Mouse (Mus musculus) frontal cortex, postnatal 25 days (tissue): Measurements from ENCODE around the gene Sigirr.

Experiments used
- DNase-seq, 2 experiments: peaks; one replicate each; pipeline ENCODE4 v3.0.0; 2022; ENCODE audit warnings: low spot score in 2 of 2

Sigirr gene

GRCm38 (mm10) chr7:141099911-141100691, at the start of gene Sigirr:
Sigirr (minus strand) TSS chr7:141100572.
- no peak for DNase-seq

DNA sequence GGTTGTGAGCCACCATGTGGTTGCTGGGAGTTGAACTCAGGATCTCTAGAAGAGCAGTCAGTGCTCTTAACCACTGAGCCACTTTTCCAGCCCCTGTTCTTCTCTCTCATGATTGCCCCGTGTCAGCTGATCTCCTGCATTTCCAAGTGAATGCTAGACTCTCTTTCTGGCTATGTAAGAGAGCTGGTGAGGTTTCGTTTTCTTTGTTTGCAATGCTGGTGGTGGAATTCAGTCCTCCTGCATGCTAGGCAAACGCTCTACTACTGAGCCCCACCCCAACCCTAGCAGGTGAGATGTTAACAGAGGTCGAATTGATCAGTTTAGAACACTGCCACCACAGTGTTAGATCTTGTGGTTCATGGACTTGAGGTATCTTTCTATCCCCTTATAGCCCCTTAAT, 48.3 kb upstream of the Sigirr start:
- DNase-seq: no peak

DNA sequence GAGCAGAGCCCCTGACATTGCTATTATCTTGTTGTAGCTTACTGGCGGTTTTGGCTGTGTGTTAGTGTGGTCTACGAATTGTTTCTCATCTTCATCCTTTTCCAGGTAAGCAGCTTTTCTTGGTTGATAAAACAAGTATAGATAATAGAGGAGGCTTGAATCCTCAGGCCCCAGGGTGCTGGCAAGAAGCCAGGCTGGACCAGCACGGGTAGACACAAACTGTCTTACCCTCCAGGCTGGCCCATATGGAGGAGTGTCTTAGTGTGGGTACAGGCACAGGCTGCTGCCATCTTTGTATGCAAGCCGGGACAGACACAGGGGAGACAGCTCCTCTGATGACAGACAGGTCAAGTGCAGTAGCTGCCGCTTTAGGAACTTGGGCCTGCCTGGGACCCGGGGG, 46.7 kb upstream of the Sigirr start:
- no peak for DNase-seq

GRCm38 (mm10) chr7:141146043-141146595, 45.7 kb upstream of the Sigirr start:
- no peak for DNase-seq

DNA sequence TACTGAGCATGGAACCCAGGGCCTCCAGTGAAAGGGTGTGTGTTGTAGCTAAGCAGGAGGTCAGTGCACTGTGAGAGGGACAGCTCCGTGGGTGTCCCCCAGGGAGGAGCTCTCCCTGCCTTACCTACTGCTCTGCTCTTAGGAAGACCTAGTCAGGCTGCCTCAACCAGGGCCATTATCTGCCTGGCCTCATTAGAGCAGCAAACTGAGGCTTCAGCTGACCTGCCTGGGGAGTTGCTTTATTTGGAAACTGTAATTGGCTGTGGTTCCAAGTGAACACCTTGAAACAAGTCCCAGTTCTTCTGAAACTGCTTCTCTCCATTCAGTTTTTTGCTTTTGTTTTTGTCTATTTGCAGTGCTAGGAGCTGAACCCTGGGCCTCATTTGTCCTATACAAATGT, 45.0 kb upstream of the Sigirr start:
- no peak for DNase-seq

DNA sequence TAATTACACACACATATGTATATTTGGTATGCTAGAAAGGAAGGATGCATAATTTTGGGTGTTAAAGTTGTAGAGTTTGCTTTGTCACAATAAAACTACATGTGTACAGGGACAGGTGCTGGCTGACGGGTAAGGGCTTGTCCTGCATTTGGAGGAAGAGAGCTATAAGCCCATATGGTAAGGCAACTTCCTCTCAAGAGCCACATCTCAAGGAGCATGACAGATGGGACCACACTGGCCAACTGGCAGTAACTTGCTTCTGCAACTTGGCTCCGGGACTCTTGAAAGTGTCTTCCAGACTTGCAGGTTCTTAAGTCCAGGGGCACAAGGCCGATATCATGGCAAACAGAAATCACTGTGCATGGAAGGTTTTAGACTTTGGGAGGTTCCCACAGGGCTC, 44.3 kb upstream of the Sigirr start:
- no peak for DNase-seq

DNA sequence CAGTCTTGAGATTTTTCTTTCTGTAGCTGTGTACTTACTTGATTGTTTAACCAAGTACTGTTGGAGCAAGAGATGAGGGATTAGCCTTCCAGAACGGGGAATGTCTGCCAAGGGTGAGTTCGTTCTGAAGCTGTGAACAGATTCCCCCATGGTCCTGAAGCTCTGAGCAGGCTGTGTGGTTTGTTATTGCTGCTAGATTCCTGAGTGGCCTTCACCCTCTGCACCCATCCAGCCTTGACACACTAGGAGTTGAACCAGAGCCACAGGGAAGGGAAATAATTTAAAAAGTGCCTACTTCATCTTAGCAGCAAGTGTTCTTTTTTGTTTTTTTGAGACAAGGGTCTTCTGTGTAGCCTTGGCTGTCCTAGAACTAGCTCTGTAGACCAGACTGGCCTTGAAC, 43.5 kb upstream of the Sigirr start:
- DNase-seq: no peak

- no peak for DNase-seq
Observed at GRCm38 (mm10) chr7:141143112-141143511, 42.7 kb upstream of the Sigirr start.

- no peak for DNase-seq
Observed at GRCm38 (mm10) chr7:141141326-141141725, 41.0 kb upstream of the Sigirr start.

DNA sequence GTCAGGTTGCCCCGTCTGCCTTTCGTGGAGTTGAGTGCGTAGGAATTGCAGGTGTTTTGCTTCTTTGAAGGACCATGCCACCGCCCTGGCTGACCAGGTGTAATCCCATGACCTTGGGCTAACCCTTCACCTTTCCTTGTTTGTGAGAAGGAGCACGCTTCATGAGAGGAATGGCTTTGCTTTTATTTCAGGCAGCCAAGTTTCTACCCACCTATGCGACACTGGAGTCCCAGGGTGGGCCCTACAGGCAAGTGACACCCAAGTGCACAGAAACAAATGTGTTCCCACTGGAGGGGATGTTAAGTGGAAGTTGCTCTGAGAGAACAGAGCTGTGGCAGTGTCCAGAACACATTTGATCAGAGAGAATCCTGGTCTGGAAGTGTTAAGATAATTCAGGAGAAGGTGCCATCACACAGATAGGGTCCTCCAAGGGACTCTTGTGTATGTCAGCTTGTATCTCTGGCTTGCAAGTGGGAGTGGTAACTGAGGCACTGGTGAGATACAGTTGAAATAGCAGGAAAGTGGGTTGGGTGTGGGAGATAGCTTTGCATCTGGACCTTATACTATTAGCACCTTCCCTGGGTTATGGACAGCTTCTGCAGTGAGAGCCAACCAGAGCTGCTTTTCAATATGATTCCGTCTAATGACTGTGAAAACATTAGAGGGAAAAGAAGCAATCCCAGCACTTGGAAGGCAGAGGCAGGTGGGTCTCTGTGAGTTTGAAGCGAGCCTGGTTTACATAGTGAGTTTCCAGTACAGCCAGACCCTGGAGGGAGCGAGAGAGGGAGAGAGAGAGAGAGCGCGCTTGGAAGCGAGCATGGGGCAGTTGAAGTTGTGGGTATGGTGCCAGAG, 31.8 kb upstream of the Sigirr start:
- no peak for DNase-seq

- peak; percentile 80 for DNase-seq
Observed at GRCm38 (mm10) chr7:141131024-141131820, 30.9 kb upstream of the Sigirr start.

DNA sequence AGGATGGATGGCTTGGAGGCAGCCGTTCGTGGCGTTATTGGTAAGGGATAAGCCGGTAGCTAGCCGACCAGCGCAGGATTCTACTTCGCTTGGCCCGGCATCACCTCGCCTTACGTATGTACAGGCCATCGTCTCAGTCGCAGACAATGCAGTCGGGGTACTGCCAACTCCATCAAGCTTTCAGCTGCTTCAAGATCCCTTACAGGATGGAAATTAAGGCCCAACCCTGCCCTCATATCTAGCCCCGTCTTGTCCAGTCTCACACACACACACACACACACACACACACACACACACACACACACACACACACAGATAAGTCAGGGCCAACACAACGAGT, 23.1 kb upstream of the Sigirr start:
- no peak for DNase-seq

- peak; percentile 53 to 75 for DNase-seq
Observed at GRCm38 (mm10) chr7:141122689-141123516, 22.5 kb upstream of the Sigirr start.

- no peak for DNase-seq
Observed at GRCm38 (mm10) chr7:141122245-141122644, 21.9 kb upstream of the Sigirr start, which contains the start of gene Ptdss2. Ptdss2 (plus strand) TSS chr7:141122382.

DNA sequence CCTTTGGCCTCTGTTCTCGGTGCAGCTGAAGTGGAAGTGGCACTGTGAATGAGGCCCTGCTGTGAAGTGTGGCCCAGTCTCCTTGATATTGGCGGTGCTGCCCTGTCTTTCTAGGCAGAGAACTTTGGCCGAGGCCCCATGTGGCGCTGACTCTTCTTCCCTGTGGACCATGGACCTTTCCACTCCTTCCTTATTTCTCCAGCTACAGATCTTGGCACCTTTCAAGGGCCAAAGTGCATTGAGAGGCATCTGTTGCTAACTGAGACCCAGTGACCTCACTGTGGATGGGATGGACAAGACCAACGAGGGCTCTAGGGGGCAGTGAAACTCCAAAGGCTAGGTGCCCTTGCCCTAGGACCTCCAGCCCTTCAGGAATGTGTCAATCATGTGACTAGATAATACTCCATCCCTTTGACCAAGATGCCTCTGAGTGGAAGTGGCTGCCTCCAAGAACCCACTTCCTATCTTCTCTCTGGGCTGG, 20.7 kb upstream of the Sigirr start:
- no peak for DNase-seq

GRCm38 (mm10) chr7:141120605-141121004, 20.2 kb upstream of the Sigirr start:
- DNase-seq: no peak

DNA sequence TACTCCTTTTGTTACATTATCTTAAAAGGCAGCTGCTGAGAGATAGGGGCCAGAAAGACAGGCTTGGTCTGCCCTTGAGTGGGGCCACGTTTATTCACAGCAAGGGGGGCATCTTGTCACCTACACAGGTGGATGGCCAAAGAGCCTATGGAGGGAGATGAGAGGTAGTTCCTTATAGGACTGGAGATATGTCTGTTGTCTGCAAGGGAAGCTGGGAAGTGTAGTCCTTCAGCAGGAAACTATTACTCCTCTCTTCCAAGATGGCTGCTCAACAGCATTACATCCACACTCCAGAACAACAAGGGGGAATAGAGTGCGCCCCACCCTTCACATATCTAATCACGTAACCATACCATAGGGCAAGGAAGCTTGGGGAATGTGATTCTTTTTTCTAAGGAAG, 19.1 kb upstream of the Sigirr start:
- DNase-seq: no peak

DNA sequence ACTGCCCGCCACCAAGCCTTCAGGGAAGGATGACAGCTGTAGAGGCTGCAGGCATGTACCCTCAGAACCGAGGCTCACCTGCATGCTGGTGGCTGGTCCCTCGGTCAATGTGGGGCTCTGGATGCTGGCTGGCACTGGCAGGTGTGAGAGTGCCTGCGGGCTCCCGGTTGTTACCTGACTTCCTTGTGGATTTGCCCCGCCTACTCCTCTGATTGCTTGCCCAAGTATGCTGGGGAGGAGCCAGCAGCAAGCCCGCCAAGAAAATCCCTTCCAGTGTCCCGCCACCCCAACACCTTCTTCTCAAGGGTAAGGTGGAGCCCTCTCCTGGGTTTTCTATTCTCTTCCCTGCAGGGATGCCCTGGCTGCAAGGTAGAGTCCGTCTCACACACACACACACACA, 17.3 kb upstream of the Sigirr start, which contains the start of gene Ano9:
Gene Ano9 (minus strand): TSS at position 171 of the 400 bp plus-strand sequence.
- no peak for DNase-seq

- no peak for DNase-seq
Observed at GRCm38 (mm10) chr7:141115874-141116273, 15.5 kb upstream of the Sigirr start.

DNA sequence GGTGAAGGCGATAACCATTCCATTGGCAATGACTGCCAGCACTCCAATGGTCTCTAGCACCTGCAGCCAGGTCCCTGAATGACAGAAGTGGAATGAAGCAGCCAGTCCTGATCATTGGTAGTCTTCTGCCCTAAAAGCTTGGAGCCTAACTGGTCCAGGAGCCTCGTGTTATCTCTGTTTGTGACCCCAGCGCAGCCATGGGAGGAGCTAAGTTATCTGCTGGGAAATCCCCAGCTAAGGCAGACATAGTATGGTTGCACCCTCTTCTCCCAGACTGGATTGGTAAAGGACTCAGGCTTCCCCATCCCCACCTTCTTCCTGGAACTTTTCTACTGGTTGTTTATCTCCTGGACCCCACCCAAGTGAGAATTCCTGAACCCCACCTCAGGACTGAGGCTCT, 2.8 kb upstream of the Sigirr start:
- no peak for DNase-seq

DNA sequence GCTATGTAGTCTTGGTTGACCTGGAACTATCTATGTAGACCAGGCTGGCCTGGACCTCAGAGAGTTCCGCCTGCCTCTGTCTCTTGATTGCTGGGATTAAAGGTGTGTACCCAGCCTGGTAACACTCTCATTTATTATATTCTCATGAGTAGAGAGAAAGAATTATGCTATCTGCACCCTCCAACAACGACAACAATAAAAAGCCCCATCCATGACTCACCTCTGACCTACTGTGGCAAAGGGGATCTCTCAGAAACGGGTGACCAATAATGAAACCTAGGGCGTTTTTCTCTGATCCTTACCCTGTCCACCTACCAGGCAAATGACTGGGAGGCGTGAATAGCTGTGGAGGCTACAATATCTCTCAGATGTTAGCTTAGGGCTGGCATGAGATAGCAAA, 3.2 kb downstream of the Sigirr start:
- DNase-seq: no peak
